Mouse (Mus musculus): ENCODE results near the gene Hnmt.

GRCm38 (mm10) chr2:24096495-24096894 is 47.3 kb upstream of the Hnmt start, which contains the start of gene Tbpl2:
- TF ChIP-seq CTCF (IDR thresholded peaks at IDR 0.05; ENCODE audit: extremely low read depth, insufficient read length, insufficient replicate concordance, low read depth, low read length) (no peak), POLR2A (IDR thresholded peaks at IDR 0.05; ENCODE audit: low read depth, low read length) (no peak)
